Mouse (Mus musculus): ENCODE results near the gene Unc13a.
A peak's percentile ranks its signal among the peaks of the same experiment; 100 is the strongest.

Unc13a gene

GRCm38 (mm10) chr8:71686143-71686734 is 14.7 kb upstream of the Unc13a start:
- no peak for DNase-seq (ENCODE audit: low read depth, low spot score)

DNA sequence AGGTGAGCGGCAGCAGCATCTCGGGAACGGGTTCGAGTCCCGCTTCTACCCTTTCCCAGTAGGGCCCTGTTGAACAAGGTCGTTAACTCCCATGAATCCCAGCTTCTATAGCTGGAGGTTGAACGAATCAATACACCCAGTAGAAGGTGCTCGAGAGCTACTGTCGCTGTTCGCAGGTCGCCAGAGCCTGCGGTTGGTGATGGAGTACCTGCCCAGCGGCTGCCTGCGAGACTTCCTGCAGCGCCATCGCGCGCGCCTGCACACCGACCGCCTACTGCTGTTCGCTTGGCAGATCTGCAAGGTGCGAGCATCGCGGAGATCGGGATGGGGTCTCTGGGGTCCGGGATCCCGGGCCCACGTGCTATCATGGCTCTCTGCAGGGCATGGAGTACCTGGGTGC is 14.0 kb upstream of the Unc13a start:
- no peak for DNase-seq (ENCODE audit: low read depth, low spot score)

DNA sequence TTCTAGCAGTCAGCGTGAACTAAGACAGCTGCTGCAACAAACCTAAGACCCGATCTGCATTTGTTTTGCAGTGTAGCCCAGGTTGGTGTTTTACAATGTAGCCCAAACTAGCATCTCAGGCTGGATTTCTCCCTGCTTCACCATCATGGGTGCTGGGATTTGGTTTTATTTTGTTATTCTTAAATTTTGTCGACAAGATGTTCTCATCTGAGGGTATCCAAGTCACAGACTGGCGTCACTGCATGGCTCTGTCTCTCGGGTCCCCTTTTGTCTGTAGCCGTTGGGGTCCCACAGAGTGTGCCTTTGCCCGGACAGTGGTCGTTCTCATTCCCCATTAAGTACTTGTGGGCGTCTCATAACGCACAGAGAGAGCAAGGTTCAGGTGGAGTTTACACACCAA is 13.1 kb upstream of the Unc13a start:
- no peak for DNase-seq (ENCODE audit: low read depth, low spot score)

- DNase-seq (ENCODE audit: low read depth, low spot score) = no peak
These were observed 11.3 kb upstream of the Unc13a start for GRCm38 (mm10) chr8:71682832-71683231.

DNA sequence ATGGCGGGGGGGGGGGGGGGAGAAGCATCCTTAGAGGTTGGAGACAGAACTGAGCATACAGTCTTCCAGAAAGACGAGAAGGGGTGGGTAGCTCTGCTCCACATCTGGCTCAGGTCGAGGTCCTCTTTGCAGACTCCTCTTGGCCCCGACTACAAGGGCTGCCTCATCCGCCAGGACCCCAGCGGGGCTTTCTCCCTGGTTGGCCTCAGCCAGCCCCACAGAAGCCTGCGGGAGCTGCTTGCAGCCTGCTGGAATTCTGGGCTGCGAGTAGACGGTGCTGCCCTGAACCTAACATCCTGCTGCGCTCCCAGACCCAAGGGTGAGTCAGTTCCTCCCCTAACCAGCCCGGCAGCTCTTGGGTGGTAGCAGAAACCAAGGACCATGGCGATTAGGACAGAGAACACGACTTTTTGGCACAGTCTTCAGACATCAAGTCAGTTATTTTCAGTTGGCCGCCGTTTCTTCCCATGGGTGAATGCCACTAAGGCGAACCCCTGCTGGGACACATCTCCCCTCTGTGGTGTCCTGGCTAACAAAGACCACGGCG is 9.9 kb upstream of the Unc13a start:
- no peak for DNase-seq (ENCODE audit: low read depth, low spot score)

DNA sequence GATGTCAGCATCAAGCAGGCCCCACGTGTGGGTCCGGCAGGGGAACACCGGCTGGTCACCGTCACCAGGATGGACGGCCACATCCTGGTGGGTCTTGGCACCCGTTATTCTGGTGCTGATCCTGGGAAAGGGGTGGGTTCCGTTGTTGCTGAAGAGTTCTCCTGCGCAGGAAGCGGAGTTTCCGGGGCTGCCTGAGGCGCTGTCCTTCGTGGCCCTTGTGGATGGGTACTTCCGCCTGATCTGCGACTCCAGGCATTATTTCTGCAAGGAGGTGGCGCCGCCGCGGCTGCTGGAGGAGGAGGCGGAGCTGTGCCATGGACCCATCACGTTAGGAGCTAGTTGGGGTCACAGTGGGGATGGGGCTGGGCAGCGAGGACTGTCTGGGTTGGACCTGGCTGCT is 8.9 kb upstream of the Unc13a start:
- DNase-seq (ENCODE audit: low read depth, low spot score) = no peak

- DNase-seq (ENCODE audit: low read depth, low spot score) = no peak
These were observed 8.1 kb upstream of the Unc13a start for GRCm38 (mm10) chr8:71679550-71680168.

DNA sequence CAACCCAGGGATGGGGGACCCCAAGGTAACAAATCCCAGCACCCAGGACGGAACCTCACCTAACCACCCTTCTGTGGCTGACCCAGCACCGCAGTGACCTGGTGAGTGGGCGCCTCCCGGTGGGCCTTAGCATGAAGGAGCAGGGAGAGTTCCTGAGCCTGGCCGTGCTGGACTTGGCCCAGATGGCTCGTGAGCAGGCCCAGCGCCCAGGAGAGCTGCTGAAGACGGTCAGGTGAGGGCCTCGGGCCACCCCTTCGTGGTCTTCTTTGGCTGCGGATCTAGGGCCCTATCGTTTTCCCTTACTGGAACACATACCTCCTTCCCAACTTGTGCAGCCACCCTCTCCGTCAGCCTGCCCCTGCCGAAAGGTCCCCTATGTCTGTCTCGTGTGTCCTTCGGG is 7.6 kb upstream of the Unc13a start:
- no peak for DNase-seq (ENCODE audit: low read depth, low spot score)

- DNase-seq (ENCODE audit: low read depth, low spot score) = no peak
These were observed 6.7 kb upstream of the Unc13a start for GRCm38 (mm10) chr8:71678216-71678615.

GRCm38 (mm10) chr8:71677555-71677954 is 6.0 kb upstream of the Unc13a start:
- DNase-seq (ENCODE audit: low read depth, low spot score) = no peak

DNA sequence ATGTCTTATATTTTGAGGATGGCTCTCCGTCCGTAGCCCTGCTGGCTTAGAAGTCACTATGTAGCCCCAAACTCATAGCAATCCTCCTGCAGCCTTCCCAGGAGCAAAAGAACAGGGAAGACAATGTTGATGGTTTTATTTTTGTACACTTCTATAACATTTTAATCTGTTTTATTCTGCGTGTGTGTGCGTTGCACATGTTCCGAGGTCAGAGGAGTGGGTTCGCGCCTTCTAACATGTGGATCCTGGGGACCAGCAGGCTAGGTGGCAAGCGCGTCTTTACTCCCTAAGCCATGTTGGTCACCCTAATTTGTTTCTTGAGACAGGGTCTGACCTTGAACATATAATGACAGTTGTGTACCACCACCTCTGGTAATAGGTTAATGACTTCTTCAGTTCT is 5.2 kb upstream of the Unc13a start:
- DNase-seq (ENCODE audit: low read depth, low spot score) = no peak

- DNase-seq (ENCODE audit: low read depth, low spot score) = peak; percentile 48
These were observed 4.6 kb upstream of the Unc13a start, which contains the start of gene Jak3 for GRCm38 (mm10) chr8:71676020-71676741. TSS of gene Jak3 (plus strand) at chr8:71676296.

GRCm38 (mm10) chr8:71675456-71676019 is 4.0 kb upstream of the Unc13a start:
- no peak for DNase-seq (ENCODE audit: low read depth, low spot score)

GRCm38 (mm10) chr8:71674071-71674470 is 2.5 kb upstream of the Unc13a start:
- DNase-seq (ENCODE audit: low read depth, low spot score) = no peak

DNA sequence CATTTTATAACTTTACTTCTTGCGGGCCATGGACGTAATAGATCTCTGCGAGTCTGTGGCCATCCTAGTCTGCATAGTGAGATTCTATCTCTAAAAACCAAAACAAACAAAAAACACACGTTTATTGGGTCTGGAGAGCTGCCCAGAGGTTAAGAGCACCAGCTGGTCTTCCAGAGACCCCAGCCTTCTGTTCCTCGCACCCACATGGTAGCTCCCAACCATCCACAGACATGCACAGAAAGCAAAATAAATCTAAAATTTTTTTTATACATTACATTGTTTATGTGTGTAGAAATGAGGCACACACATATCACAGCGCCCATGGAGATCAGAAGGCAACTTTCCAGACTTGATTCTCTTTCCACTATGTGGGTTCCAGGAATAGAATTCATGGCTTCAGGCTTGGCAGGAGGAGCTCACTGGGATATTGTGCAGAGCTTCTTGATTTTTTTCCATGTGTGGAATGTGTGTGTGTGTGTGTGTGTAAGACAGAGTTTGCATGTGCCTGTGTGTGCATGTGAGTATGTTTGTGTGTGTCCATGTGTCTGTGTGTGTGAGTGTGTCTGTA is 695 bp upstream of the Unc13a start:
- DNase-seq (ENCODE audit: low read depth, low spot score) = no peak

DNA sequence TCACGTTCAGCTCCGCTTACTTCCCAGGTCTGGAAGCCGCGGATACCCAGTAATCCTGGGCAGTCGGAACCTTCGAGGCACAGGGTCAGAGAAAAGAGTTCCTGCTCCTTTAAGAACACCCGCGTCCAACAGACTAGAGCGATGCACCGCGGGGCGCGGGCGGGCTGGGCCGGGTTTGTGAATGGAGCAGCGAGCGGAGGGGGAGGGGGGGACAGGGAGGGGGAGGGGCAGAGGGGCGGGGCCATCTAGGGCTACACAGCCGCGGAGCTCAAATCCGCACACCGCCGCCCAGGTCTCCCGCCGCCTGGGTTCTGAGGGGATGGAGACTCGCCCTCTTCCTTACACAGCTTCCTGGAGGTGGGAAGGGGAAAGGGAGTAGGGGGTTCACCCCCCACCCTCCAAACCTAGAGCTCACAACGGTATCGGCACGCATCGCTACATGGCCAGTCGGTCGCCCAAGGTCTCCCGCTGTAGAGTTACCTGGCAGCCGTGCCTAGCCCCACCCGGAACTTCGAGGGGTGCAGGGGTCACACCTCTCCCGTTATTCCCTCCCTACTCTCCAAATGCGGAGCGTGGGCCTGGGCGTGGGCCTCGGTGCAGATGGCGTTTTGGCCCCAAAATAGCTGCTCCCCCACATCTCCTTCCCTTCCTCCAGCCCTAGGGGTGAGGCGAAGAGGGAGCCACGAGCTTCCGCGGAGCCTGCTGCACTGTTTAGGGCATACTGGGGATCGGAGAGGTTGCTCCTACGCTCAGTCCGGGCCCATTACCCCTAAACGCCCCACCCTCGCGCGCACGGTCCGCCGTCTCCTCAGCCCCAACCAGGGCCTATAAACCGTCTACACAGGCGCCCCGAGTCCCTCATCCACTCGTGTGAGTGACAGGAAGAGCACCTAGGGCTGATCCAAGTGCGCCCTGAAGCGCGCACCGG is 672 bp downstream of the Unc13a start:
- DNase-seq (ENCODE audit: low read depth, low spot score) = no peak

GRCm38 (mm10) chr8:71670198-71670597 is 1.4 kb downstream of the Unc13a start:
- DNase-seq (ENCODE audit: low read depth, low spot score) = no peak

- DNase-seq (ENCODE audit: low read depth, low spot score) = no peak
These were observed 3.2 kb downstream of the Unc13a start for GRCm38 (mm10) chr8:71668220-71668975.

DNA sequence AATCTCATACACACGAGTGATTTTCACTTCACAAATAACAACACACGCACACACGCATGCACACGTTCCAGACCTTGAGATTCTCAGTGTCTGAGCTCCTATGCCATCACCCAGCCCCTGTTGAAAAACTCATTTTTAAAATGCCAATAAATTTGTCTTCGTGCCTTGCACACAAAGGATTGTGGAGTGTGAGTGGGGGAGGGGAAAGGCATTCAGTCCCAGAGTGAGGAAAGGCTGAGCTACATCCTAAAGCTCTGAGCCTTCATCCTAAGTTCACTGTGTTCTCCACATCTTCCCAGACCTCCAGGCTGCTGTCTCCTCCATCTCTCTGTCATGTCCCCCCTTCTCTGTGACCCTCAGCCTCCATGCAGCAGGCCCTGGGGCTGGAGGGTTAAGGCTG is 4.3 kb downstream of the Unc13a start:
- no peak for DNase-seq (ENCODE audit: low read depth, low spot score)

GRCm38 (mm10) chr8:71666855-71667254 is 4.7 kb downstream of the Unc13a start:
- no peak for DNase-seq (ENCODE audit: low read depth, low spot score)
